Mouse (Mus musculus) midbrain, embryonic 13.5 days (tissue): ENCODE results near the gene Ddx42. TPM values are rescaled to one million over a fixed set of nuclear protein-coding genes. Genes with fewer than 3 reads are reported as not detected.

Source experiments
- ATAC-seq: fragments of 200-750 bp; cut with Nextera tagmentation; 2 replicates; pipeline ENCODE4 v1.8.0; 2017; ENCODE audit warnings: mild to moderate bottlenecking, moderate TSS enrichment, moderate library complexity
- H3K27ac ChIP-seq: fragments of 300-500 bp; sonication (generic); 2 replicates; pipeline ENCODE4 v1.5.1; 2015; ENCODE audit warnings: inconsistent platforms, mild to moderate bottlenecking, moderate library complexity
- H3K27me3 ChIP-seq: fragments of 300-500 bp; sonication (generic); 2 replicates; pipeline ENCODE4 v1.6.1; 2015; ENCODE audit warnings: mild to moderate bottlenecking, inconsistent platforms
- H3K36me3 ChIP-seq: fragments of 300-500 bp; sonication (generic); 2 replicates; pipeline ENCODE4 v1.6.1; 2015; ENCODE audit warnings: mild to moderate bottlenecking, inconsistent platforms
- H3K4me1 ChIP-seq: fragments of 300-500 bp; sonication (generic); replicated peaks from 2 replicates; pipeline ENCODE4 v1.6.1; 2015; ENCODE audit warnings: inconsistent platforms
- H3K4me2 ChIP-seq: fragments of 300-500 bp; sonication (generic); replicated peaks from 2 replicates; pipeline ENCODE4 v1.6.1; 2015; ENCODE audit warnings: moderate library complexity, mild to moderate bottlenecking, inconsistent platforms
- H3K4me3 ChIP-seq: fragments of 300-500 bp; sonication (generic); replicated peaks from 2 replicates; pipeline ENCODE4 v1.5.1; 2015; ENCODE audit warnings: mild to moderate bottlenecking, inconsistent platforms
- H3K9ac ChIP-seq: fragments of 300-500 bp; sonication (generic); replicated peaks from 2 replicates; pipeline ENCODE4 v1.6.1; 2015; ENCODE audit warnings: mild to moderate bottlenecking, inconsistent platforms
- H3K9me3 ChIP-seq: fragments of 300-500 bp; sonication (generic); 2 replicates; pipeline ENCODE4 v1.6.1; 2016; ENCODE audit warnings: mild to moderate bottlenecking, inconsistent platforms
- WGBS: fragments of 180-500 bp; shearing (Covaris S2); methylation state at CpG from one replicate; pipeline ENCODE4 v1.1.7; 2015; 5-methylcytosine and 5-hydroxymethylcytosine counted together
- polyA plus RNA-seq: library from polyadenylated mRNA; unstranded; fragments of >200 nt; fragmentation: Nextera tagmentation; extraction: Ambion mirVana; gene quantifications from 2 replicates; pipeline ENCODE4 v1.2.1, GENCODE M21; 2015

The Ddx42 gene
- polyA plus RNA-seq, 1 experiment from 2014 or later: 101 TPM

DNA sequence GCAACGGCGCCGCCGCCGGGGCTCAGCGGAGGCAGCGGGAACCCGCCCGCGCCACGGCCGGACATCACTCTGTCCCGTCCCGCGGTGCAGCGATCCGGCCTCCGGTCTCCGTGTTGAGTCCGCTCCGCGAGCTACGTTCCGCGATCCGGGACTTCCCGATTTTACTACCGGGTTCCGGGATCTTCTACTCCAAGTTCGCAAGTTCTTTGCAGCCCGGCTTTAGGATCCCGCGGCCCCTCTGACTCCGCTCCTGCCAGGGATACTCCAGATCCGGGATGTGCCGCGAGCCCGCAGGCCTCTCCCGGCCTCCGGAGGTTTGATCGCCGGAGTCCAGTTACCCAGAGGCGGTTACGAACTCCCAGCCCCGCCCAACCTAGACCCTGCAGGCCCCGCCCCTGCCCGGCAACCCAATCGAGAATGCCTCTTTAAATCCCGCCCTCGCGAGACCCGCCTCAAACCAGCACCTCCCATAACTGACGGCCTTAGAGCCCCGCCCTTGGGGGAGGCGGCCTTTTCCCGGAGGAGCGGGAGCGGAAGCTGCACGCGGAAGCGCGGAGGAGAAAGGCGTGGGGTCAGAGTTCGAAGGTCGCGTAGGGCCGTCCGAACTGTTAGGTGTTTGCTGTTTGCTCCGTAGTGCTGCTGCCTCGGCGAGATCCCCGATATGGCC lies 56.1 kb downstream of the Ddx42 start, which contains the start of gene Smarcd2:
Gene Smarcd2, minus strand, starts transcription at position 329 of the 667 bp plus-strand sequence.
- peak within 1 kb of the TSS; percentile 97 for H3K4me3 ChIP-seq
- peak within 1 kb of the TSS; percentile 89 for H3K4me2 ChIP-seq
- under 1% methylated on average over 72 of the region's 72 CpGs for WGBS
- H3K27ac ChIP-seq: peak within 1 kb of the TSS; percentile 89
- 0 out of 2 replicates have a peak, but pooled peaks cover 4% of the 10 kb centered on the region for H3K27me3 ChIP-seq
- H3K9ac ChIP-seq: peak within 1 kb of the TSS; percentile 96
- ATAC-seq: peak; percentile 93
- no peaks in the 10 kb centered on the region for H3K36me3 ChIP-seq
- H3K4me1 ChIP-seq: peaks cover 50% of the 10 kb centered on the region
- H3K9me3 ChIP-seq: no peaks in the 10 kb centered on the region

DNA sequence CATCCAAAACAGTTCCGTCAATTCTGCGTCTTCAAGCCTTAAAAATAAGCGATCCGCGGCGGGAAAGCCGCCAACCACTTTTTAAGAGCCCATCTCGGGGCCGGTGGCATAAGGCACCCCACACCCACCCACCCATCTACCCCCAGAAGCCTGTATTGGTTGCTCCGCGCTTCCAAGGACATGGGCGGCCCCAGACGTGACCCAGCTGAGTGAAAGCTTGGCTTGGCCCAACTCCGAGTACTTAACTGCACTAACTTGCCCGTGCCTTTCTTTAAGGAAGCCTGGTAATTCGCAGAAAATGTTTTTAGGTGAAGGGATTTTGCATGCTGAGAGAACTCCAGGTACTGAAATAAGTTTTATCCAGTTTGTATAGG lies 56.6 kb downstream of the Ddx42 start:
- 20% methylated on average over 16 of the region's 16 CpGs for WGBS
- peaks cover 45% of the 10 kb centered on the region for H3K4me1 ChIP-seq
- H3K9me3 ChIP-seq: no peaks in the 10 kb centered on the region
- H3K9ac ChIP-seq: peak overlapping the region; percentile 49; the same call in 1 of the 2 replicates
- 0 out of 2 replicates have a peak, but pooled peaks cover 8% of the 10 kb centered on the region for H3K27me3 ChIP-seq
- no peaks in the 10 kb centered on the region for H3K36me3 ChIP-seq
- ATAC-seq: peak; percentile 32
- H3K4me2 ChIP-seq: peak overlapping the region; percentile 89
- peak overlapping the region; percentile 97 for H3K4me3 ChIP-seq
- H3K27ac ChIP-seq: peak overlapping the region; percentile 89

DNA sequence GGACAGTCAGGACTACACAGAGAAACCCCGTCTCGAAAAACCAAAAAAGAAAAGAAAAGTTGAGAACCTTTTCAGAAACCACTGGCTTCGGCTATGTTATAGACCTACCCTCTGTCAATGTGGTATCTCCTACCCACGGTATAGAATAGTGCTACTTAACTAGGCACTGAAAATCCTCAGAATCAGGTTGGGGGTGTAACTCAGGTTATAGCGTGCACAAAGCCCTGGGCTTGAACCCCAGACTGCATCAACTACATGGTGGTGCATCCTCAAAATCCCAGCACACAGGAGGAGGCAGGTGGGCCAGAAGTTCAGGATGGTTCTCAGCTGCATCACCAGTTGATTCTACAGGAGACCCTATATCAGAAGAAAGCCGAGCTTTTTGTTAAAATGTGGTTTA lies 57.1 kb downstream of the Ddx42 start:
- 96% methylated on average over 6 of the region's 6 CpGs for WGBS
- no peak overlapping the region for H3K9ac ChIP-seq
- no peaks in the 10 kb centered on the region for H3K9me3 ChIP-seq
- no peak overlapping the region for H3K4me3 ChIP-seq
- peak overlapping the region; percentile 89 for H3K4me2 ChIP-seq
- H3K4me1 ChIP-seq: peaks cover 40% of the 10 kb centered on the region
- H3K27ac ChIP-seq: 0 out of 2 replicates have a peak overlapping the region, but pooled peaks have one; percentile 89
- H3K27me3 ChIP-seq: 0 out of 2 replicates have a peak, but pooled peaks cover 8% of the 10 kb centered on the region
- ATAC-seq: no peak
- H3K36me3 ChIP-seq: no peaks in the 10 kb centered on the region

DNA sequence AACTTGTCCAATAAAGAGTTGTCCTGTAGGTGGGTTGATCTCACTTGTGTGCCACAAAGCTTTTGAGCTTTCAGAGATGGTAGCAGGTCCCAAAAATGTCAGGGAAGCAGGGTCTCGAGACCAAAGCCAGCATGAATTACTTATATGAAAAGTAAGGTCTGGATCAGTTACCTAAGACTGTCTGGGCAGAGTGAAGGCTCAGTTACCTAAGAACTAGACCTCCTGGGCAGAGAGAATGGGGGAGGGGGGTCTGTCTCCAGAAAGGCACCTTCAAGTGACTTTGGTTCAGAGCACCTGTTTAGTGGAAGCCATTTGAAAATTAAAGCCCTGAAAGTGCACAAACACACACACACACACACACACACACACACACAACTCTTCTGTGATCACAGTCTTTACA lies 57.6 kb downstream of the Ddx42 start:
- ATAC-seq: no peak
- no peak overlapping the region for H3K4me3 ChIP-seq
- H3K9me3 ChIP-seq: no peaks in the 10 kb centered on the region
- H3K27me3 ChIP-seq: 0 out of 2 replicates have a peak, but pooled peaks cover 8% of the 10 kb centered on the region
- no peak overlapping the region for H3K9ac ChIP-seq
- H3K36me3 ChIP-seq: no peaks in the 10 kb centered on the region
- H3K27ac ChIP-seq: no peak overlapping the region
- WGBS: 84% methylated on average over 1 of the region's 1 CpGs
- H3K4me1 ChIP-seq: peaks cover 34% of the 10 kb centered on the region
- H3K4me2 ChIP-seq: no peak overlapping the region

DNA sequence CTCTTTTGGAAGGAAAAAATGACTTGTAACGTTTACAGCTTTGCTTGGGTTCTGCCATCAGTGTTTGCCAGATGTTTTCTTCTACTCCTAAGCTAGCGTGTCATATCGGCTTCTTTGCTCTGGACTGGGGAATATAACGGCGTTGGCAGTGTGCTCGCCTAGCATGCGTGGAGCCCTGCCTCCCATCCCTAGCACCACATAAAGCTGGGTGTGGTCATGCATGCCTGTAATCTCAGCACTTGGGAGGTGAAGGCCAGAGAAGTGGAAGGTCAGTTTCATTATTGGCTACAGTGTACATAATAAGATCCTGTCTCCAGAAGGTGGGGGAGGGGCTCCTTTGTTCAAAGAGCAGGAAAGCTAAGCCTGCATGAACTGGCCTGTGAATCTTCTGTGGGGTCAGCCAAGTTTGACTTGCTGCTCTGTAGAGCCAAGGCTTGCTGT lies 58.3 kb downstream of the Ddx42 start:
- H3K4me2 ChIP-seq: no peak overlapping the region
- H3K4me3 ChIP-seq: no peak overlapping the region
- no peaks in the 10 kb centered on the region for H3K36me3 ChIP-seq
- ATAC-seq: no peak
- no peak overlapping the region for H3K9ac ChIP-seq
- peaks cover 32% of the 10 kb centered on the region for H3K4me1 ChIP-seq
- no peak overlapping the region for H3K27ac ChIP-seq
- 0 out of 2 replicates have a peak, but pooled peaks cover 8% of the 10 kb centered on the region for H3K27me3 ChIP-seq
- no peaks in the 10 kb centered on the region for H3K9me3 ChIP-seq
- 86% methylated on average over 7 of the region's 7 CpGs for WGBS

DNA sequence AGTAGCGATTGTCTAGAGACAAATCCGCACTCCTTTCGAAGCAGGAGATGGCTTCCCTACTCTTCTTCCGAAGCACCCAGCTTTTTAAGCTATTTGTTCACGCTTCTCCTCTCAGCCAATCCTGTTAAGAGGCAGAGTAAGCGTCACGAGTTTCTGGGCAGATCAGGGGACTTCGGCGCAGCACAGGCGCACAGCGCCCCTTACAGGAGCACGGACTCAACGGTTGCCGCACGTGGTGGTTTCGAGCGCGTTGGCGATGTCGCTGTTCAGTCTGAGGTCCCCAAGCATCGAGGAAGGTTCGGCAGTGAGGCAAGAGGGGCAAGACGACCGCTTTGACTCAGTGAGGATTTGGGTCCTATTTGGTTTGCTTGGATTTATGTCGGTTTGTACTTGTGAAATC lies 59.7 kb downstream of the Ddx42 start, which contains the start of gene Tcam1:
Gene Tcam1, plus strand, starts transcription at position 219 of the 400 bp plus-strand sequence.
- 0 out of 2 replicates have a peak within 1 kb of the TSS, but pooled peaks have one; percentile 12 for H3K4me3 ChIP-seq
- peak within 1 kb of the TSS; percentile 45 for H3K4me2 ChIP-seq
- 9% methylated on average over 25 of the region's 25 CpGs for WGBS
- H3K27ac ChIP-seq: no peak within 1 kb of the TSS
- no peak within 1 kb of the TSS for H3K9ac ChIP-seq
- H3K4me1 ChIP-seq: peaks cover 20% of the 10 kb centered on the region
- H3K9me3 ChIP-seq: no peaks in the 10 kb centered on the region
- ATAC-seq: peak; percentile 57
- 0 out of 2 replicates have a peak, but pooled peaks cover 8% of the 10 kb centered on the region for H3K27me3 ChIP-seq
- no peaks in the 10 kb centered on the region for H3K36me3 ChIP-seq

DNA sequence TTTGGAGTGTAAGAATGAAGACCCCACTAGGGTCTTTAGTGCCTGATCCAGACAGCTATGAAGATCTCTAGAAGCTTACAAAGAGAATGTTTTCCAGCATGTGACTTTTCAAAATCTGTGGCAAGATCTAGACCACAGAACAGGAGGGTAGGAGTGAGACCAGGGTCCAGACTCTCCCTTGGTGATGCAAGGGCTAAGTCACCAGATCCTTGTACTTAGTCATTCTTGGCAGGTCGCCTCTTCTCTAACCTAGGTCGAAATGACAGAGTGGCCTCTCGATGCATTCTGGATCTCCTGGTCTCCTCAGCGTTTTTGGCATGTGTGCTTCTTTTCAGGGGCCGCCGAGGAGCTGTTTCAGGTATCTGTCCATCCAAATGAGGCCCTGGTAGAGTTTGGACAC lies 65.7 kb downstream of the Ddx42 start:
- no peak for ATAC-seq
- Histone ChIP-seq H3K9me3 (no peaks in the 10 kb centered on the region), H3K9ac (no peak overlapping the region), H3K4me3 (no peak overlapping the region), H3K4me1 (no peaks in the 10 kb centered on the region), H3K36me3 (no peaks in the 10 kb centered on the region), H3K27me3 (0 out of 2 replicates have a peak, but pooled peaks cover 7% of the 10 kb centered on the region), H3K4me2 (no peak overlapping the region), H3K27ac (no peak overlapping the region)
- WGBS: 87% methylated on average over 6 of the region's 6 CpGs

DNA sequence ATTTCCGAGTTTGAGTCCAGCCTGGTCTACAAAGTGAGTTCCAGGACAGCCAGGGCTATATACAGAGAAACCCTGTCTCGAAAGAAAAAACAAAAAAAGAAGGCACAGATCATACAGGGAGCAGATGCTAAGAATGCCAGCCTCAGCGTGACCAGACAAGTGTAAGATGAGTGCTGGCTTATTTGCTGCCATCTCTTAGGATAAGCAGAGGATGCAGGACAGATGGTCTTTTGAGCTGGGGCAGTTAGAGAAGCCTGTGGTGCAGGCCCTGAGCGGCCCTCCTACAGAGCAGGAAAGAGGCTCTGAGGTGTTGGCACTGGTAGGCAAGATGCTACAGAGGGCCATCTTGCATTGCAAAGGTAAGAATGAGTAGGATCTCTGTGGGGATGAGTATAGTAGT lies 66.6 kb downstream of the Ddx42 start:
- no peaks in the 10 kb centered on the region for H3K9me3 ChIP-seq
- H3K27me3 ChIP-seq: no peaks in the 10 kb centered on the region
- no peaks in the 10 kb centered on the region for H3K4me1 ChIP-seq
- H3K4me2 ChIP-seq: no peak overlapping the region
- 88% methylated on average over 4 of the region's 4 CpGs for WGBS
- no peak overlapping the region for H3K4me3 ChIP-seq
- H3K36me3 ChIP-seq: no peaks in the 10 kb centered on the region
- no peak overlapping the region for H3K27ac ChIP-seq
- ATAC-seq: no peak
- no peak overlapping the region for H3K9ac ChIP-seq

DNA sequence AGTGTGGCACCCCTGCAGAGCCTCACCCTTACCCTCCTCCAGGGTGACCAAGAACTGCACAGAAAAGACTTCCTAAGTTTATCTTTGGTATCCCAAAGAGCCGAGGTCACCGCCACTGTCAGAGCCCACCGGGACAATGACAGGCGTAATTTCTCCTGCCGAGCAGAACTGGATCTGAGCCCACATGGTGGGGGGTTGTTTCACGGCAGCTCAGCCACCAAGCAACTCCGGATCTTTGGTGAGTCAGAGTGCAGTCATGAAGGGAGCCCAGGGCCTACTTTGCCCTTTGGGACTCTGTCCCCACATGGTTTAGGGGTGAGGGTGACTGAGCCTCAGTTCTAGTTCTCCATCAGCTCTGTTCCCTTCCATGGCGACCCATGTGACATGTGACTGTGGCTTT lies 67.4 kb downstream of the Ddx42 start:
- no peaks in the 10 kb centered on the region for H3K4me1 ChIP-seq
- H3K9me3 ChIP-seq: no peaks in the 10 kb centered on the region
- no peak overlapping the region for H3K4me3 ChIP-seq
- H3K27ac ChIP-seq: no peak overlapping the region
- no peaks in the 10 kb centered on the region for H3K27me3 ChIP-seq
- WGBS: 75% methylated on average over 8 of the region's 8 CpGs
- ATAC-seq: no peak
- H3K4me2 ChIP-seq: no peak overlapping the region
- no peaks in the 10 kb centered on the region for H3K36me3 ChIP-seq
- H3K9ac ChIP-seq: no peak overlapping the region

DNA sequence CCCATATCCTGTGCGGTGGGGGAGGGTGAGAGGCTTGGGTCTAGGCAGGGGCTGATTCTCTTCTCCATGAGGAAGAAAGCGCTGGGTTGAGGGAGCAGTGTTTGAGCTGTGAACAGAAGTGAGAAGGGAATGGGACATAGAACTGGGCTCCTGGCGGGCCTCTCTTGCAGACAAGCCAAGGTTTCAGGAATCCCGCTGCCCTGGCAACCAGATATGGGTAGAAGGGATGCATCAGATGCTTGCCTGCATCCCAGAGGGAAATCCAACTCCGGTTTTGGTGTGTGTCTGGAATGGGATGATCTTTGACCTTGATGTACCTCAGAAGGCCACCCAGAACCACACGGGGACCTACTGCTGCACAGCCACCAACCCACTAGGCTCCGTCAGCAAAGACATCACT lies 69.5 kb downstream of the Ddx42 start:
- Histone ChIP-seq H3K27ac (no peak overlapping the region), H3K4me1 (no peaks in the 10 kb centered on the region), H3K36me3 (no peaks in the 10 kb centered on the region), H3K9ac (no peak overlapping the region), H3K9me3 (no peaks in the 10 kb centered on the region), H3K27me3 (no peaks in the 10 kb centered on the region), H3K4me3 (no peak overlapping the region), H3K4me2 (no peak overlapping the region)
- ATAC-seq: no peak
- WGBS: 87% methylated on average over 7 of the region's 7 CpGs

DNA sequence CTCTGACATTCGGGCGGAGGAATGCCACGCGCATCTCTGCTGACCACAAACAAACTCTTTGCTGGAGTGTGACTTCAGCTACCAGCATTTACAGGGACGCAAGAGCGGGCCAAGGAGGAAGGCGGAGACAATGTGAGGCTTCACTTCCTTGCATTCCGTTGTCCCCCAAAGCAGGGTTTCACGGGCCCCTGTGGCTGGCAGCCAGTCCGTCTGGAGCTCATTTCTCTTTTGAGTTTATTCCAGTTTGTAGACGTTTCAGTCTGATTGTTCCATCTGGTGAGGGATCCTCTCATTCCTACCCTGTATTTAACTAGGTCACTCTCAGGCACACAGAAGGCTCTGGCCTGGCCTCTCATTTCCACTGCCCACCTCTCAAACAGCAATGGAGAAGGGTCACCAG lies 70.3 kb downstream of the Ddx42 start:
- Histone ChIP-seq H3K4me3 (no peak overlapping the region), H3K4me1 (no peaks in the 10 kb centered on the region), H3K27me3 (no peaks in the 10 kb centered on the region), H3K27ac (no peak overlapping the region), H3K36me3 (no peaks in the 10 kb centered on the region), H3K9ac (no peak overlapping the region), H3K4me2 (no peak overlapping the region), H3K9me3 (no peaks in the 10 kb centered on the region)
- WGBS: 73% methylated on average over 11 of the region's 11 CpGs
- ATAC-seq: no peak

DNA sequence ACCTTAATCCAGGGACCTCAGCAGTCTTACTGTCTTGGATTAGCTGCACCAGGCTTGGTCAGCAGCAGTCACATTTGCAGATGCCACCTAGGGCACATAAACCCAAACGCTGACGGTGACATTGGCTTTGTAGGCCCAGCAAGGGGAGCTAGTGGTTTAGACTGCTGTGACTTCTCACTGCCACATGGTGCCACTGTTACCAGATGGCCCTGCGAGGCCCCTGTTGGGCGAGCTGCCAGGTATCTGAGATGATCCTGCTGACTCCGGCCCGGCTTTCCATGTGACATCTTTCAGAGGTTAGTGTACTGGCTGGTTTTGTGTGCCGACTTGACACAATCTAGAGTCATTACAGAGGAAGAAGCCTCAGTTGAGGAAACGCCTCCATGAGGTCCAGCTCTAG lies 72.6 kb downstream of the Ddx42 start:
- no peak overlapping the region for H3K4me2 ChIP-seq
- no peak for ATAC-seq
- H3K4me3 ChIP-seq: no peak overlapping the region
- no peaks in the 10 kb centered on the region for H3K36me3 ChIP-seq
- WGBS: 64% methylated on average over 8 of the region's 8 CpGs
- H3K9ac ChIP-seq: no peak overlapping the region
- no peaks in the 10 kb centered on the region for H3K9me3 ChIP-seq
- no peaks in the 10 kb centered on the region for H3K4me1 ChIP-seq
- no peaks in the 10 kb centered on the region for H3K27me3 ChIP-seq
- H3K27ac ChIP-seq: no peak overlapping the region
